Mouse (Mus musculus) CD4-positive, CD25-positive, alpha-beta regulatory T cell, adult 2 months (primary cell): ENCODE results near the gene Dnaaf3.
A peak's percentile ranks its signal among the peaks of the same experiment; 100 is the strongest.
"Not testable (repeated sequence)": the region's sequence is repeated elsewhere in the genome, so short reads cannot be mapped to it uniquely, and the experiment has no call there.

Source experiments
- DNase-seq: peaks from one replicate; pipeline ENCODE4 v3.0.0-alpha.2; 2012; ENCODE audit warnings: low read depth, low spot score

Dnaaf3 gene

DNA sequence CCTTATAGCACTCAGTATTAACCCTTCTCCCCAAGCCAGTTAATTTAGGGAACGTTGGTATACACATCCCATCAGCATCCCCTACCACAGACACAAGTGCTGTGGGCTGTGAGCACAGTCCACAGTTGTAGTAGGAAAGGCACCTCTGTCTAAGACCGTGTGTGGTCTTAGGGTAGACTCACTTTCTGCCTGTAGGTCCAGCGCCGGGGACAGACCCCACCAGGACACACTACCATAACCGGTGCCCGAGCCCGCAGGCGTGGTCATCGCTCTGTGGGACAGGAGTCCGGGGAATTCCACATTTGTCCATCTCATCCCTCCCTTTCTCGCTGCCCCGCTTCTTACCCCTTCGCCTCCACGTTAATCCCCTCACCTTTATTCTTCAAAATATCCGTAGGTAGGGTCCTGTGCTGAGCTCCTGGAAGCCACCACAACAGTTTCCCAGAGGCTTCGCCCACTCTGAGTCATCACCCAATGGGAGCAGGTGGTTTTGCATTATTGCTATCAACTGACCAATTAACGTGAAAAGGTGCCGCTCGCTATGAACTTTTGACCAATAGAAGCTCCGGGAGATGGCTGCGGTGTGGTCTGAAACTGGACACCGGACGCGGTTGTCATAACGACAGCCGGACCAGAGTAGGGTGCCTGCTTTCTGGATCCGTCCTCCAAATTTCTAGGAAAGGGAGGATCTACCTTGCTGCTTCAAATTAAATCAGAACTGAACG, at the start of gene Dnaaf3:
Gene Dnaaf3, minus strand, starts transcription at position 449 of the 725 bp plus-strand sequence.
- DNase-seq: no peak

DNA sequence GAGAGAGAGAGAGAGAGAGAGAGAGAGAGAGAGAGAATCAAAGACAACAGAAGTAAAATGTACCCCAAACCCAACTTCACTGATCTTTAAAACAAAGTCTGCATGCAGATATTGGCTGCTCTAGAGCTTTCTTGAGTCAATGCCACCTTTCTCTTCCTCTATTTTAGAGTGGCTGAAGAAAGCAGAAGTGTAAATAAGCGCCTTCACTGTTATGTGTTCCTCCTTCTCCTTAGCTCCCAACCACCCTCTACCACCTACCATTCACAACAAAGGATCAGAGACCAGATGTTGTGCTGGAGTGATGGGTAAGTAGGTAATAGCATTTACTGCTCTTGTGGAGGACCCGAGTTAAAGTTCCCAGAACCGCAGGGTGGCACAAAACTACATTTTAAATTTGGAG, 49.2 kb upstream of the Dnaaf3 start:
- DNase-seq: not testable (repeated sequence)

DNA sequence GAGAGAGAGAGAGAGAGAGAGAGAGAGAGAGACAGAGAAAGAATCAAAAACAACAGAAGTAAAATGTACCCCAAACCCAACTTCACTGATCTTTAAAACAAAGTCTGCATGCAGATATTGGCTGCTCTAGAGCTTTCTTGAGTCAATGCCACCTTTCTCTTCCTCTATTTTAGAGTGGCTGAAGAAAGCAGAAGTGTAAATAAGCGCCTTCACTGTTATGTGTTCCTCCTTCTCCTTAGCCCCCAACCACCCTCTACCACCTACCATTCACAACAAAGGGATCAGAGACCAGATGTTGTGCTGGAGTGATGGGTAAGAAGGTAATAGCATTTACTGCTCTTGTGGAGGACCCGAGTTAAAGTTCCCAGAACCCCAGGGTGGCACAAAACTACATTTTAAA, 40.1 kb upstream of the Dnaaf3 start:
- DNase-seq: not testable (repeated sequence)

DNA sequence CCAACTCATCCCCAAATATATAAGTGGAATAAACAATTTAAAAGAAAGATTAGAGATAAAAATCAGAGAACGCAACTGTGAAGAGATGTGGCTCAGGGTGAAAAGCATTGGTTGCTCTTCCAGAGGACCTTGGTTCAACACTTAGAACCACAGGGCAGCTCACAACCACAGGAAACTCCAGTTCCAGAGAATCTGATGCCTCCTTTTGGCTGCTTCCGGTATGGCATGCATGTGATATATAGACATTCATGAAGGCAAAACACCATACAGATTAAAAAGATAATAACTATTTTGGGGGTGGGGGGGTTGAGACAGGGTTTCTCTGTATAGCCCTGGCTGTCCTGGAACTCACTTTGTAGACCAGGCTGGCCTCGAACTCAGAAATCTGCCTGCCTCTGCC, 30.4 kb upstream of the Dnaaf3 start:
- peak; percentile 20 for DNase-seq

DNA sequence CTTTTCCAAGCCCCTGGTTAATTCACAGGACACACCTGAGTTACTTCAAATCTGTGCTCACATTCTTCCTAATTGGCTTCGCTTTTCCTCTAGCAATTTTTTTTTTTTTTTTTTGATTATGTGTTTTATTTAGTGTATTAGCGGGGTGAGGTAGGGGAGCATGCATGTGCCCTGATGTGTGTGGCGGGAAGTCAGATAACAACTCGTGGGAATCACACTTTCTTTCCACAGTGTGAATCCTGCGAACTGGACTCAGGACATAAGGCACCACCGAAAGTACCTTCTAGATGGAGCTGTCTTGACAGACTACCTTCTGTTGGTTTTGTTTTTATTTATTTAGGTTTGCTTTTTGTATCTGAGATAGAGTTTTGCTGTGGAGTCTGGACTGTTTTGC, 24.9 kb upstream of the Dnaaf3 start:
- DNase-seq: no peak

DNA sequence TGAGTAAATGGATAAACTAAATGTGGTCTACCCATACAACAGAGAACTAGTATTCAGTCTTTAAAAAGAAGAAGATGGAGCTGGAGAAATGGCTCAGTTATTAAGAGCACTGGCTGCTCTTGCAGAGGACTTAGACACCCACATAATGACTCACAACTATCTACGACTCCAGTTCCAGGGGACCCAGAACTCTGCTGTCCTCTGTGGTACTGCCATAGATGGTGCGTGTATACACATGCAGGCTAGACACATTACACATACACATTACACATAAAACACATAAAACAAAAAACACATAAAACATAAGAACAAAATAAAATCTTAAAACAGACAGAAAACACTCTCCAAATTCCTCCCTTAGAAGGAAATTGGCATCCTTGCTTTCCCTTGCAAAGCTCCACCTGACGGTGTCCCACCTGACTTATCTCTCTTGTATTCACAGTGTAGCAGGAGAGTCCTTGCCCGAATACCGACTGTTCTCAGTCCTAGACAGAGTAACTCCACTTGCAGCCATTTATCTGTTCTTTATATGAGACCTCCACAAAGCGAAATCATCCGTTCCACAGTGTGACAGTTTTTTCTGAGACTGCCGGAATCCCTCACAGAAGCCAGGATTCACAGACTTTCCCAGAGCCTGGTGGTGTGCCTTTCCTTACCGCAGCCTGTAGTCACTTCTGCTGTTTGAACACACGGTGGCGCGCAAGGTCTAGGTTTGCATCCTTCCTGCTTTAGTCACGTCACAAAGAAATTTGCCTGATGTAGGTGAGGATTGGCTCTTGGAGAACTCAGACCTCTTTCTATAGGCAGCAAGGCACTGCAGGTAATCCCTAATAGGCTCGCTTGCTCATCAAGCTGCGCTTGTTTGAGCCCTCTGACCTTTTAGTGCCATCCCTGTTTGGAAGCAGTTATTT, 24.3 kb upstream of the Dnaaf3 start:
- DNase-seq: peak; percentile 94

GRCm38 (mm10) chr7:4547221-4547641, 15.0 kb upstream of the Dnaaf3 start, which contains the start of gene Syt5:
Gene Syt5 (minus strand): TSS chr7:4547541.
- DNase-seq: peak; percentile 39

GRCm38 (mm10) chr7:4546591-4547131, 14.4 kb upstream of the Dnaaf3 start:
- DNase-seq: peak; percentile 46

GRCm38 (mm10) chr7:4546050-4546449, 13.8 kb upstream of the Dnaaf3 start:
- DNase-seq: no peak

GRCm38 (mm10) chr7:4542013-4542412, 9.8 kb upstream of the Dnaaf3 start:
- DNase-seq: no peak

- no peak for DNase-seq
These were observed 9.1 kb upstream of the Dnaaf3 start for GRCm38 (mm10) chr7:4541344-4541743.

GRCm38 (mm10) chr7:4539019-4539418, 6.8 kb upstream of the Dnaaf3 start:
- no peak for DNase-seq

- DNase-seq: no peak
These were observed 4.9 kb upstream of the Dnaaf3 start for GRCm38 (mm10) chr7:4537181-4537580.

DNA sequence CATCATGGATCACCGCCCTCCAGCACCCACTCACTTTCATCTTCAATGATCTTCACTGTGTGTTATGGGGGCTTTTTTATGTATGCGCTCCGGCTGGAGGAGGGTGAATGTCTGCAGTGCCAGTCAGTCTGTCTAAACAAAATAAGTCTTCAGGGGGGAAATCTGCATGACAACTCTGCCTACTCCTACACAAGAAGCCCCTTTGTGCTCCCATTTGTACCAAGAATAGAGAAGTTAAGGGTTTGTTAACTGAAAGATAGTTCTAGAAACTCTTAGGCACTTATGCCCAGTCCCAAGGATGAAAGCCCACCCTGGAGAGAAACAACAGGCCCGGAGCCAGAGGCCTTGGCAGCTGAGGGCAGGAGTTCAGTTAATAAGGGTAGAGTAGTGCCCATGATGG, 4.1 kb upstream of the Dnaaf3 start:
- DNase-seq: no peak

GRCm38 (mm10) chr7:4530166-4530565, 2.1 kb downstream of the Dnaaf3 start:
- DNase-seq: not testable (repeated sequence)

DNA sequence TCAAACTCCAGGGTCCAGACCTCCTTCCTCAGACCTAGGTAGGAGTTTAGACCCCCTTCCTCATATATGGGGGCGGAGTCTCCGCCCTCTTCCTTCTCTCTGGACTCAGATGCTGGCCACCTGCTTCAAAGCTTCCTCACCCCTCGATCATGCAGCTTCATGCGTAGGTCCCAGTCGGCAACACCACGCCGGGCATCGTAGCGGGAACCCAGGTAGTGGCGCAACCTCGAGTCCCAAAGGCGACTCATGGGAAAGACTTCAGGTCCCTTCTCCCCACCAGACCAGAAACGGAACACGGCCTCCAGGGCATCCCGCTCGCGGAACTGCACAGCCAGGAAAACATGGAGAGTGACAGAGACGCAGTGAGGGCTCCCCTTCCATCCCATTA, 5.0 kb downstream of the Dnaaf3 start:
- no peak for DNase-seq

- DNase-seq: peak; percentile 91
These were observed 5.6 kb downstream of the Dnaaf3 start for GRCm38 (mm10) chr7:4526341-4527301.

GRCm38 (mm10) chr7:4524212-4524922, 7.9 kb downstream of the Dnaaf3 start, which contains the start of gene Tnni3:
Gene Tnni3 (minus strand): TSS chr7:4524229.
- DNase-seq: peak; percentile 84

DNA sequence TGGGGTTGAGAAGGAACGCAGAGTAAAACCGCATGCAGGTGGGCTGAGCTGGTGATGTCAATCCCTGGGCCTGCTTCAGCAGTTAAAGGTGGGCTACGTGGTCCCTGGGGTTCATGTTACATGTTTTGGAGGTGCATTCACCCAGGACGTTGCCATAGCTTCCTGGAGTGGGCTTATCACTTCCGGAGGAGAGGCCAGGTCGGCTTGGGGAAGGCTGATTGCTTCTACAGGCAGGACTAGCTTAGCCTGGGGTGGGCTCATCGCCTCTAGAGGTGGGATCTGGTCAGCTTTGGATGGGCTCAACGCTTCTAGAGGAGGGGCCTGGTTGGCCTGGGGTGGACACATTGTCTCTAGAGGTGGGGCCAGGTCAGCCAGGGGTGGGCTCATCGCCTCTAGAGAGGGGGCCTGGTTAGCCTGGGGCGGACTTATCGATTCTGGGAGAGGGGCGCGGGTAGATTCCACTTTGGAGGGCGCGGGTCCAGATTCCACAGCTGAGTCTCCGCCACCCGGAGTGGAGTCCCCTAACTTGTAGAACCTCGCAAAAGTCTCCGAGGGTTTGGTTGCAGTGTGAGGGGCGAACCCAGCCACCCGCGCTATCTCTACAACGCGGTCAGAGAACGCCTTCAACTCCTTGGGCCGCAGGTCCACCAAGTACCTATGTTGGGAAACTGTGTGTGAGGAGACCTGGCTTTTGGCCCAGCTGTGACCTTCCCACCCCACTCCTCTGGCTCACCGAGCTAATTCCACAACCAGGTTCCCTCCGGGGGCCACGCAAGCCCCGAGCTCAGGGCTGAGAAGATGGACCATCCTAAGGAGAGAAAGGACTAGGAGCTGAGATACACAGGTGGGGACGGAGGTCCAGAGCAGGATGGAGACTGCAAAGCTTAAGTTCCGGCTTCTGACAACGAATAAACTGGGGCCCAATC, 8.8 kb downstream of the Dnaaf3 start:
- DNase-seq: no peak
